Mouse (Mus musculus): ENCODE results near the gene Pgghg.

Pgghg gene

DNA sequence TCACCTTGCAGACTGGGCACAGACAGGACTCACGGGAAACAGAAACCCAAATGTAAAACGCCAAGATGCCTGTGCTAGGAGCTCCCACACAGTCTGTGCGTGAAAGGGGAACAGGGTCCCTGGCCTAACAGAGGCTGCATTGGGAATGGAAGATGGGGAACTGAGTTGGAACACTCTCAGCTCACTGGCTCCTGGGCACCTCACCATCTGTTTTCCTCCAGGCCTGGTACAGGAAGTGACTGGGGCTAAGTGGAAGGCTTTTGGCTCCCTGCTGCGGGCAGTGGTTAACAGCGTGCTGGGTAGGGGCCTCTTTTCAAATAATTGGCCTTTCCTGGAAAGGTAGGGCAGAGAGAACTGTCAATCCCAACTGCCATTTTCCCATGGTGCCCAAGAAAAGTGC, 49.4 kb downstream of the Pgghg start:
- DNase-seq (ENCODE audit: low read depth, low spot score), result no peak

DNA sequence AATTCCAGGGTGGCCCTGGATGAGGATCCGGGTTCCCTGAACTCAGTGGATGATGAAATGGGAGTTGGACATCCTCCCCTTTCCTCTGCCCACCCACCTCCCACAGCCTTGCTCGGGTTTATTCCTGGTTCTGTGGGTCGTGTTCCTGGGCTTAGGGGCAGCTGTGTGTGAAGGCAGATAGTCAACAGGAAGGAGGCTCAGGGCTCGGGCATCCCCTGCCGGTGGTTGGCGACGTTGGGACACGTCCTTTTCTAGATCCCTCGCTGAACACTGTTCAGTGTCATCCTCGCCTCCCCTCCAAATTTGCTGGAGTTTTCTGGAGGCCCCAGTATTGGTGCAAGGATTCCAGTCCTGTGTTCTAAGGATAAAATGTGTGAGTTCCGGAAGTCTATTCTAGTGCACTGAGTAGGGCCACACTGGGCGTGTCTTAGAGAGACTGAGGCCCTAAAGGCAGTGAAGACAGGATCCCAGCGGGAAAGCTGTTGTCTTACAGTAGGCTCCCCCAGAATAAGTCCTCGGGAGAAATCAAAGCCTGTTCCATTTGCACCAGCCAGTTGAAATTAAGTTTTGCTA, 50.0 kb downstream of the Pgghg start:
- DNase-seq (ENCODE audit: low read depth, low spot score), result no peak
